Mouse (Mus musculus): ENCODE measurements around the gene Zfyve21. TPM values are rescaled to one million over a fixed set of nuclear protein-coding genes. Genes with fewer than 3 reads are reported as not detected.

Zfyve21 gene
- polyA plus RNA-seq, 1 experiment from 2014 or later = 53.3 TPM

DNA sequence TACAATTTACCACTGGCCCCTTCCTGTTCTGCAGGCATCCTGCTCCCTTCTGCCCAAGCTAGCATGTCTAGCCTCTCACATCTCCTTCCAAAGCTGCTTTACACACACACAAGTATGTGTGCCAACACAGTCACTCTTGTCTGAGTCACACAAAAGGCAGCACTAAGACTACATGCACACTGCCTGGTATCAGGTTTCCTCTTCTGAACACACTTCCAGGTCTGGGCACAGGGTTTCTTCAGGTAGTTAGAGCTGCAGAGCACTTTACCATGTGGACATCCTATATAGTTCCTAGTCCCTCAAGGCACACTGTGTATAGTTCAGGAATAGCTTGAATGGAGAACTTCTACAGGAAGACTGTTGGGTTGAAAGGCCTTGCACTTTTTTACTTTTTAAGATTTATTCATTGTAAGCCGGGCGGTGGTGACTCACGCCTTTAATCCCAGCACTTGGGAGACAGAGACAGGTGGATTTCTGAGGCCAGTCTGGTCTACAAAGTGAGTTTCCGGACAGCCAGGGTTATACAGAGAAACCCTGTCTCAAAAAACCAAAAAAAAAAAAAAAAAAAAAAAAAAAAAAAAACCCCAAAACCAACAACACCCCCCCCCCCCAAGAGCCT, 50.3 kb downstream of the Zfyve21 start:
- H3K27ac ChIP-seq (ENCODE audit: low read depth) = no peak overlapping the region
- no peak overlapping the region for H3K4me3 ChIP-seq (ENCODE audit: low read depth, low read length)
- WGBS (ENCODE audit: insufficient replicate concordance) = 85% methylated on average over 4 of the region's 4 CpGs
- no peak for TF ChIP-seq EP300 (IDR thresholded peaks at IDR 0.05; ENCODE audit: low read depth)
- TF ChIP-seq CTCF (IDR thresholded peaks at IDR 0.05; ENCODE audit: low read depth) = no peak
- DNase-seq (no peak), ATAC-seq (no peak)
- H3K27me3 ChIP-seq (ENCODE audit: insufficient read depth, low read length) = no peaks in the 10 kb centered on the region
- H3K9me3 ChIP-seq (ENCODE audit: low read length) = no peaks in the 10 kb centered on the region
- H3K4me1 ChIP-seq (ENCODE audit: insufficient read depth) = no peaks in the 10 kb centered on the region
- H3K36me3 ChIP-seq (replicated peaks; ENCODE audit: insufficient read depth, low read length) = peaks cover 4% of the 10 kb centered on the region; the same call in 1 of the 2 replicates
- H3K4me2 ChIP-seq (ENCODE audit: low read depth, low read length) = no peak overlapping the region
- H3K9ac ChIP-seq (replicated peaks) = no peak overlapping the region

DNA sequence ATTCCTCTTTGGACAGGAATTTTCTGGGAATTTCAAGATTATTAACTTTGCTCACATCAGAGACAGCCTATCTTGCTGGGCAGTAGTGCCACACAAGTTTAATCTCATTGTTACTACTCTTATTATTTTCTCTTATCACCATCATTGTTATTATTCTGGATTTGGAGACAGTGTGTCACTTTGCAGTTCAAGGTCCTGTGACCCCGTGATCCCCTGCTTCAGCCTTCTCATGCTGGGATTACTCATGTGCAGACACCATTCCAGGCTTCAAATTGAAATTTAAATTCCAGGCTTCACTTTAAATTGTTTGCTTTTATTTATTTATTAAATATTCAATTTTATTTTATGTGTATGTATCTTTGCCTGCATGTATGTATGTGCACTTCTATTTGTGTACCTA, 55.8 kb downstream of the Zfyve21 start:
- no peak for ATAC-seq

GRCm38 (mm10) chr12:111870811-111871210, 56.8 kb downstream of the Zfyve21 start:
- Histone ChIP-seq H3K4me2 (ENCODE audit: low read depth, low read length) (no peak overlapping the region), H3K27me3 (ENCODE audit: insufficient read depth, low read length) (no peaks in the 10 kb centered on the region), H3K27ac (ENCODE audit: low read depth) (no peak overlapping the region), H3K36me3 (replicated peaks; ENCODE audit: insufficient read depth, low read length) (0 out of 2 replicates have a peak, but pooled peaks cover 5% of the 10 kb centered on the region), H3K9me3 (ENCODE audit: low read length) (no peaks in the 10 kb centered on the region), H3K4me1 (ENCODE audit: insufficient read depth) (no peaks in the 10 kb centered on the region), H3K4me3 (ENCODE audit: low read depth, low read length) (no peak overlapping the region), H3K9ac (replicated peaks) (no peak overlapping the region)
- ATAC-seq = no peak
- TF ChIP-seq EP300 (IDR thresholded peaks at IDR 0.05; ENCODE audit: low read depth) (no peak), CTCF (IDR thresholded peaks at IDR 0.05; ENCODE audit: low read depth) (no peak)
- WGBS (ENCODE audit: insufficient replicate concordance) = 88% methylated on average over 7 of the region's 7 CpGs
- no peak for DNase-seq

More for the DNA sequence above, 55.8 kb downstream of the Zfyve21 start:
- no peaks in the 10 kb centered on the region for H3K4me1 ChIP-seq (ENCODE audit: insufficient read depth)
- H3K9ac ChIP-seq (replicated peaks) = no peak overlapping the region
- no peaks in the 10 kb centered on the region for H3K9me3 ChIP-seq (ENCODE audit: low read length)
- 72% methylated on average over 1 of the region's 1 CpGs for WGBS (ENCODE audit: insufficient replicate concordance)
- no peak overlapping the region for H3K27ac ChIP-seq (ENCODE audit: low read depth)
- DNase-seq = no peak
- H3K4me3 ChIP-seq (ENCODE audit: low read depth, low read length) = no peak overlapping the region
- 0 out of 2 replicates have a peak, but pooled peaks cover 5% of the 10 kb centered on the region for H3K36me3 ChIP-seq (replicated peaks; ENCODE audit: insufficient read depth, low read length)
- no peak overlapping the region for H3K4me2 ChIP-seq (ENCODE audit: low read depth, low read length)
- TF ChIP-seq EP300 (IDR thresholded peaks at IDR 0.05; ENCODE audit: low read depth) (no peak), CTCF (IDR thresholded peaks at IDR 0.05; ENCODE audit: low read depth) (no peak)
- no peaks in the 10 kb centered on the region for H3K27me3 ChIP-seq (ENCODE audit: insufficient read depth, low read length)

DNA sequence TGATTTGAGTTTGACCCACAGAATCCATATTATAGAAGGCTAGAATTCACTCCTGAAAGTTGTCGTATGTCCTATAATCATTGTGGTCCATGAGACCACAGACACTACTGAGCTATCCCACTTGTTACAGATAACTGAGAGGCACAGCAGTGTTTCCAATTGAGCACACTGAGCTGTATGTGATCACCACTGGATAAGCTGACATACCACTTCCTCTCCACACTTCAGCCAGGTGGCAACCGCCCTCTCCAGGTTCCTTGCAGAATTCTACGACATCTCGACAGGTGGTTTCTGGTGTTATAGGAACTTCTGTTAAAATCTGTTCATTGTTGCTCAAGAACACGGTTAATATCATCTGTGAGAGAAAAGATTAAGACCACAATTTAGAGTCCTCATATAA, 58.1 kb downstream of the Zfyve21 start:
- H3K4me1 ChIP-seq (ENCODE audit: insufficient read depth) = no peaks in the 10 kb centered on the region
- no peaks in the 10 kb centered on the region for H3K27me3 ChIP-seq (ENCODE audit: insufficient read depth, low read length)
- no peak overlapping the region for H3K4me2 ChIP-seq (ENCODE audit: low read depth, low read length)
- H3K9ac ChIP-seq (replicated peaks) = no peak overlapping the region
- DNase-seq = no peak
- H3K27ac ChIP-seq (ENCODE audit: low read depth) = no peak overlapping the region
- 0 out of 2 replicates have a peak, but pooled peaks cover 3% of the 10 kb centered on the region for H3K36me3 ChIP-seq (replicated peaks; ENCODE audit: insufficient read depth, low read length)
- TF ChIP-seq EP300 (IDR thresholded peaks at IDR 0.05; ENCODE audit: low read depth) (no peak), CTCF (IDR thresholded peaks at IDR 0.05; ENCODE audit: low read depth) (no peak)
- no peak overlapping the region for H3K4me3 ChIP-seq (ENCODE audit: low read depth, low read length)
- 62% methylated on average over 5 of the region's 5 CpGs for WGBS (ENCODE audit: insufficient replicate concordance)
- ATAC-seq = no peak
- no peaks in the 10 kb centered on the region for H3K9me3 ChIP-seq (ENCODE audit: low read length)

DNA sequence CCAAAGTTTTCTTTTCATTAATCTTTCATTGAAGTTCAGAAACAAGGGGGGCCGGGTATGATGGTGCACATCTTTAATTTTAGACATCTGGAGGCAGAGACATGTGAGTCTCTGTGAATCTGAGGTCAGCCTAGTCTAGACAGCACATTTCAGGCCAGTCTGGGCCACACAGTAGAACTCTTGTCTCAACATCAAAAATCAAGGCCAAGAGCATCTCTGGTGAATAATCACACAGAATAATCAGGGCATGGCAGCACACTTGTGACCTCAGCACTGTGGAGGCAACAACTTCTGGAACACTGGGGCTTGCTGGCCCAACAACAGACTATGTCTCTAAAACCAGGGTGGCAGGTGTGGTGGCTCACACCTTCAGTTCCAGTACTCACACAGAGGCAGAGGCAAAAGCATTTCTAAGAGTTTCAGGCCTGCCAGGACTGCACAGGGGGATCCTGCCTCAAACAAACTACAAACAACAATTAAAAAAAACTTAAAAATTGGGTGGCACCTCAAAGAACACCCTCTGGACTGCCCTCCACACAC, 60.7 kb downstream of the Zfyve21 start:
- no peaks in the 10 kb centered on the region for H3K9me3 ChIP-seq (ENCODE audit: low read length)
- H3K27me3 ChIP-seq (ENCODE audit: insufficient read depth, low read length) = no peaks in the 10 kb centered on the region
- H3K4me1 ChIP-seq (ENCODE audit: insufficient read depth) = no peaks in the 10 kb centered on the region
- H3K36me3 ChIP-seq (replicated peaks; ENCODE audit: insufficient read depth, low read length) = 0 out of 2 replicates have a peak, but pooled peaks cover 3% of the 10 kb centered on the region
- no peak overlapping the region for H3K27ac ChIP-seq (ENCODE audit: low read depth)
- ATAC-seq (no peak), DNase-seq (no peak)
- WGBS (ENCODE audit: insufficient replicate concordance) = 72% methylated on average over 1 of the region's 1 CpGs
- no peak overlapping the region for H3K4me2 ChIP-seq (ENCODE audit: low read depth, low read length)
- H3K9ac ChIP-seq (replicated peaks) = no peak overlapping the region
- no peak overlapping the region for H3K4me3 ChIP-seq (ENCODE audit: low read depth, low read length)
- TF ChIP-seq CTCF (IDR thresholded peaks at IDR 0.05; ENCODE audit: low read depth) = no peak
- TF ChIP-seq EP300 (IDR thresholded peaks at IDR 0.05; ENCODE audit: low read depth) = no peak

GRCm38 (mm10) chr12:111875499-111875898, 61.5 kb downstream of the Zfyve21 start:
- Histone ChIP-seq H3K9ac (replicated peaks) (no peak overlapping the region), H3K4me2 (ENCODE audit: low read depth, low read length) (no peak overlapping the region), H3K27me3 (ENCODE audit: insufficient read depth, low read length) (no peaks in the 10 kb centered on the region), H3K4me1 (ENCODE audit: insufficient read depth) (no peaks in the 10 kb centered on the region), H3K27ac (ENCODE audit: low read depth) (no peak overlapping the region), H3K9me3 (ENCODE audit: low read length) (no peaks in the 10 kb centered on the region), H3K36me3 (replicated peaks; ENCODE audit: insufficient read depth, low read length) (0 out of 2 replicates have a peak, but pooled peaks cover 2% of the 10 kb centered on the region), H3K4me3 (ENCODE audit: low read depth, low read length) (no peak overlapping the region)
- no peak for TF ChIP-seq CTCF (IDR thresholded peaks at IDR 0.05; ENCODE audit: low read depth)
- TF ChIP-seq EP300 (IDR thresholded peaks at IDR 0.05; ENCODE audit: low read depth) = no peak
- DNase-seq (no peak), ATAC-seq (no peak)
- 80% methylated on average over 3 of the region's 3 CpGs for WGBS (ENCODE audit: insufficient replicate concordance)

Measured in liver, postnatal 0 days (tissue).